Comparison of ENCODE assay signal across 33 mouse cellular contexts in the genomic region with DNA sequence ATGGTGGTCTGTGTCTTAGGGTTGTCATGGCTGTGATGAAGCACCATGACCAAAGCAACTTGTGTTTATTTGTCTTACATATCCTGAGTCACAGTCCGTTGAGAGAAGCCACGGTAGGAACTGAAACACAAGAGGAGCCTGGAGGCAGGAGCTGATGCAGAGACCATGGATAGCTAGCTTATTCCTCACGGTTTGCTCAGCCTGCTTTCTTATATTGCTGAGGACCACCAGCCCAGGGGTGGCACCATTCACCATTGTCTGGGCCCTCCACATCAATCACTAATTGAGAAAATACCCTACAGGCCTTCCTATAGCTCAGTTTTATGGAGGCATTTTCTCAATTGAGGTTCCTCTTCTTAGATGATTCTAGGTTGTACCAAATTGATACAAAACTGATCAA.
"Had no signal": no experiment of that assay in that cellular context is flagged by ENCODE, and none has a peak within 500 bp of the region (broad histone marks: within the 10 kb centered on the region; RNA-seq: fewer than 3 reads in every experiment).

No protein-coding gene starts in this region.

- H3K9ac ChIP-seq: heart, embryonic 12.5 days; heart, embryonic 13.5 days; heart, embryonic 15.5 days; hindbrain, embryonic 12.5 days; hindbrain, embryonic 13.5 days; hindbrain, embryonic 14.5 days; hindbrain, embryonic 15.5 days; intestine, embryonic 15.5 days; kidney, embryonic 15.5 days had no signal

- H3K4me3 ChIP-seq: heart, embryonic 12.5 days; heart, embryonic 13.5 days; heart, embryonic 15.5 days; hindbrain, embryonic 10.5 days; hindbrain, embryonic 12.5 days; hindbrain, embryonic 13.5 days; hindbrain, embryonic 15.5 days; intestine, embryonic 15.5 days; kidney, embryonic 15.5 days; layer of hippocampus, adult 2 months; left cerebral cortex, adult 2 months had no signal

- ATAC-seq: hindbrain, embryonic 16.5 days; hindbrain, postnatal 0 days; inflammation-experienced regulatory T-cells, adult 6 months; intestine, embryonic 15.5 days; intestine, embryonic 16.5 days; intestine, postnatal 0 days had no signal

- H3K27ac ChIP-seq: heart, embryonic 13.5 days; heart, embryonic 15.5 days; hindbrain, embryonic 10.5 days; hindbrain, embryonic 12.5 days; hindbrain, embryonic 13.5 days; hindbrain, embryonic 14.5 days; hindbrain, embryonic 15.5 days; hindbrain, postnatal 0 days; intestine, embryonic 15.5 days; kidney, embryonic 15.5 days; kidney, postnatal 0 days; layer of hippocampus, adult 2 months; left cerebral cortex, adult 2 months had no signal

- H3K36me3 ChIP-seq: heart, embryonic 12.5 days; heart, embryonic 13.5 days; heart, embryonic 15.5 days; hindbrain, embryonic 10.5 days; hindbrain, embryonic 12.5 days; hindbrain, embryonic 13.5 days; hindbrain, embryonic 15.5 days; intestine, embryonic 15.5 days; kidney, embryonic 15.5 days had no signal

- H3K9me3 ChIP-seq: heart, embryonic 12.5 days; heart, embryonic 13.5 days; heart, embryonic 15.5 days; hindbrain, embryonic 10.5 days; hindbrain, embryonic 12.5 days; hindbrain, embryonic 13.5 days; hindbrain, embryonic 15.5 days; intestine, embryonic 15.5 days; kidney, embryonic 15.5 days had no signal

- H3K4me2 ChIP-seq: heart, embryonic 12.5 days; heart, embryonic 13.5 days; heart, embryonic 15.5 days; hindbrain, embryonic 12.5 days; hindbrain, embryonic 13.5 days; hindbrain, embryonic 14.5 days; hindbrain, embryonic 15.5 days; intestine, embryonic 15.5 days; kidney, embryonic 15.5 days had no signal

- H3K27me3 ChIP-seq: heart, embryonic 12.5 days; heart, embryonic 13.5 days; heart, embryonic 15.5 days; hindbrain, embryonic 12.5 days; hindbrain, embryonic 13.5 days; hindbrain, embryonic 15.5 days; intestine, embryonic 15.5 days; kidney, embryonic 15.5 days had no signal

- DNase-seq: heart, postnatal 10 days; heart, postnatal 14 days; heart, postnatal 36 days; heart, postnatal 4 days; kidney, adult 11 months; kidney, adult 18-20 months; kidney, adult 2 months; kidney, adult 8-10 months; kidney, adult 9 months; kidney, postnatal 10 days; kidney, postnatal 14 days; kidney, postnatal 36 days; kidney, postnatal 4 days; layer of hippocampus, adult 9-11 months; layer of hippocampus, postnatal 36 days had no signal

- H3K4me1 ChIP-seq: heart, embryonic 12.5 days; heart, embryonic 15.5 days; hindbrain, embryonic 10.5 days; hindbrain, embryonic 12.5 days; hindbrain, embryonic 13.5 days; hindbrain, embryonic 15.5 days; intestine, embryonic 15.5 days; kidney, embryonic 15.5 days had no signal
